Mouse (Mus musculus): ENCODE data around the gene Prpsap1. TPM values are rescaled to one million over a fixed set of nuclear protein-coding genes. Genes with fewer than 3 reads are reported as not detected.

Prpsap1 gene
- total and polyA plus RNA-seq, 3 experiments: 79.8 to 114 (median 114) TPM

Other genes with a start within 250 kb of the Prpsap1 start
- 74.7 and 78.1 TPM in 2 replicates for gene Srp68, start 220.0 kb downstream of the Prpsap1 start, total RNA-seq (2012; rRNA removed)
- 49.3 and 53.2 TPM in 2 replicates for gene Srp68, start 220.0 kb downstream of the Prpsap1 start, total RNA-seq (2014; rRNA removed)
- gene Srp68, start 220.0 kb downstream of the Prpsap1 start, polyA plus RNA-seq (2012; ENCODE audit: insufficient read length, low read depth): 174 and 184 TPM in 2 replicates
- 0.38 and 0.85 TPM in 2 replicates for gene Galr2, start 213.3 kb downstream of the Prpsap1 start, total RNA-seq (2012; rRNA removed)
- 0.21 TPM in 1 of 2 replicates, not detected in the other for gene Galr2, start 213.3 kb downstream of the Prpsap1 start, total RNA-seq (2014; rRNA removed)
- gene Galr2, start 213.3 kb downstream of the Prpsap1 start, polyA plus RNA-seq (2012; ENCODE audit: insufficient read length, low read depth): 1.6 and 1.7 TPM in 2 replicates
- gene Exoc7, start 187.0 kb downstream of the Prpsap1 start, total RNA-seq (2012; rRNA removed): 34.0 and 42.1 TPM in 2 replicates
- gene Exoc7, start 187.0 kb downstream of the Prpsap1 start, total RNA-seq (2014; rRNA removed): 32.2 and 38.8 TPM in 2 replicates
- gene Exoc7, start 187.0 kb downstream of the Prpsap1 start, polyA plus RNA-seq (2012; ENCODE audit: insufficient read length, low read depth): 51.8 and 57.6 TPM in 2 replicates
- 0.67 and 2.6 TPM in 2 replicates for gene Foxj1, start 158.8 kb downstream of the Prpsap1 start, total RNA-seq (2012; rRNA removed)
- gene Foxj1, start 158.8 kb downstream of the Prpsap1 start, total RNA-seq (2014; rRNA removed): 2.0 and 3.0 TPM in 2 replicates
- 0.12 and 0.26 TPM in 2 replicates for gene Foxj1, start 158.8 kb downstream of the Prpsap1 start, polyA plus RNA-seq (2012; ENCODE audit: insufficient read length, low read depth)
- gene Rnf157, start 81.2 kb downstream of the Prpsap1 start, total RNA-seq (2012; rRNA removed): 17.2 and 39.3 TPM in 2 replicates
- 7.2 and 8.7 TPM in 2 replicates for gene Rnf157, start 81.2 kb downstream of the Prpsap1 start, total RNA-seq (2014; rRNA removed)
- gene Rnf157, start 81.2 kb downstream of the Prpsap1 start, polyA plus RNA-seq (2012; ENCODE audit: insufficient read length, low read depth): 8.7 and 10.9 TPM in 2 replicates
- gene Ubald2, start 60.1 kb downstream of the Prpsap1 start, total RNA-seq (2012; rRNA removed): 321 and 436 TPM in 2 replicates
- 291 and 336 TPM in 2 replicates for gene Ubald2, start 60.1 kb downstream of the Prpsap1 start, total RNA-seq (2014; rRNA removed)
- gene Ubald2, start 60.1 kb downstream of the Prpsap1 start, polyA plus RNA-seq (2012; ENCODE audit: insufficient read length, low read depth): 222 and 228 TPM in 2 replicates
- 0.13 and 0.38 TPM in 2 replicates for gene Qrich2, start 28.0 kb downstream of the Prpsap1 start, total RNA-seq (2012; rRNA removed)
- 0.23 and 0.32 TPM in 2 replicates for gene Qrich2, start 28.0 kb downstream of the Prpsap1 start, total RNA-seq (2014; rRNA removed)
- 0.29 and 0.37 TPM in 2 replicates for gene Qrich2, start 28.0 kb downstream of the Prpsap1 start, polyA plus RNA-seq (2012; ENCODE audit: insufficient read length, low read depth)
- gene Sphk1, start 36.7 kb upstream of the Prpsap1 start, total RNA-seq (2012; rRNA removed): 0.84 and 2.1 TPM in 2 replicates
- 0.20 and 0.89 TPM in 2 replicates for gene Sphk1, start 36.7 kb upstream of the Prpsap1 start, total RNA-seq (2014; rRNA removed)
- 0.26 and 0.50 TPM in 2 replicates for gene Sphk1, start 36.7 kb upstream of the Prpsap1 start, polyA plus RNA-seq (2012; ENCODE audit: insufficient read length, low read depth)
- gene Ube2o, start 87.2 kb upstream of the Prpsap1 start, total RNA-seq (2012; rRNA removed): 37.6 and 42.8 TPM in 2 replicates
- 12.6 and 12.7 TPM in 2 replicates for gene Ube2o, start 87.2 kb upstream of the Prpsap1 start, total RNA-seq (2014; rRNA removed)
- gene Ube2o, start 87.2 kb upstream of the Prpsap1 start, polyA plus RNA-seq (2012; ENCODE audit: insufficient read length, low read depth): 50.5 and 61.7 TPM in 2 replicates
- not detected in 2 replicates for gene Aanat, start 92.2 kb upstream of the Prpsap1 start, total RNA-seq (2012; rRNA removed)
- not detected in 2 replicates for gene Aanat, start 92.2 kb upstream of the Prpsap1 start, total RNA-seq (2014; rRNA removed)
- gene Aanat, start 92.2 kb upstream of the Prpsap1 start, polyA plus RNA-seq (2012; ENCODE audit: insufficient read length, low read depth): not detected in 2 replicates
- 8.5 and 12.1 TPM in 2 replicates for gene Rhbdf2, start 132.8 kb upstream of the Prpsap1 start, total RNA-seq (2012; rRNA removed)
- gene Rhbdf2, start 132.8 kb upstream of the Prpsap1 start, total RNA-seq (2014; rRNA removed): 3.1 and 3.4 TPM in 2 replicates
- 11.8 and 14.7 TPM in 2 replicates for gene Rhbdf2, start 132.8 kb upstream of the Prpsap1 start, polyA plus RNA-seq (2012; ENCODE audit: insufficient read length, low read depth)
- gene Prcd, start 159.3 kb upstream of the Prpsap1 start, total RNA-seq (2012; rRNA removed): not detected in 2 replicates
- gene Prcd, start 159.3 kb upstream of the Prpsap1 start, total RNA-seq (2014; rRNA removed): not detected in 2 replicates
- not detected in 2 replicates for gene Prcd, start 159.3 kb upstream of the Prpsap1 start, polyA plus RNA-seq (2012; ENCODE audit: insufficient read length, low read depth)
- not detected in 2 replicates for gene Cygb, start 160.1 kb upstream of the Prpsap1 start, total RNA-seq (2012; rRNA removed)
- gene Cygb, start 160.1 kb upstream of the Prpsap1 start, total RNA-seq (2014; rRNA removed): not detected in 2 replicates
- gene Cygb, start 160.1 kb upstream of the Prpsap1 start, polyA plus RNA-seq (2012; ENCODE audit: insufficient read length, low read depth): 0.11 TPM in 1 of 2 replicates, not detected in the other

Measured in CH12.LX (cell line).